Mouse (Mus musculus) cerebellum, adult 11-12 months (tissue): ENCODE results near the gene Slc16a6.
"Not testable (repeated sequence)": the region's sequence is repeated elsewhere in the genome, so short reads cannot be mapped to it uniquely, and the experiment has no call there.

Experiments
- DNase-seq: peaks from one replicate; pipeline ENCODE4 v3.0.0; 2022

Gene Slc16a6

DNA sequence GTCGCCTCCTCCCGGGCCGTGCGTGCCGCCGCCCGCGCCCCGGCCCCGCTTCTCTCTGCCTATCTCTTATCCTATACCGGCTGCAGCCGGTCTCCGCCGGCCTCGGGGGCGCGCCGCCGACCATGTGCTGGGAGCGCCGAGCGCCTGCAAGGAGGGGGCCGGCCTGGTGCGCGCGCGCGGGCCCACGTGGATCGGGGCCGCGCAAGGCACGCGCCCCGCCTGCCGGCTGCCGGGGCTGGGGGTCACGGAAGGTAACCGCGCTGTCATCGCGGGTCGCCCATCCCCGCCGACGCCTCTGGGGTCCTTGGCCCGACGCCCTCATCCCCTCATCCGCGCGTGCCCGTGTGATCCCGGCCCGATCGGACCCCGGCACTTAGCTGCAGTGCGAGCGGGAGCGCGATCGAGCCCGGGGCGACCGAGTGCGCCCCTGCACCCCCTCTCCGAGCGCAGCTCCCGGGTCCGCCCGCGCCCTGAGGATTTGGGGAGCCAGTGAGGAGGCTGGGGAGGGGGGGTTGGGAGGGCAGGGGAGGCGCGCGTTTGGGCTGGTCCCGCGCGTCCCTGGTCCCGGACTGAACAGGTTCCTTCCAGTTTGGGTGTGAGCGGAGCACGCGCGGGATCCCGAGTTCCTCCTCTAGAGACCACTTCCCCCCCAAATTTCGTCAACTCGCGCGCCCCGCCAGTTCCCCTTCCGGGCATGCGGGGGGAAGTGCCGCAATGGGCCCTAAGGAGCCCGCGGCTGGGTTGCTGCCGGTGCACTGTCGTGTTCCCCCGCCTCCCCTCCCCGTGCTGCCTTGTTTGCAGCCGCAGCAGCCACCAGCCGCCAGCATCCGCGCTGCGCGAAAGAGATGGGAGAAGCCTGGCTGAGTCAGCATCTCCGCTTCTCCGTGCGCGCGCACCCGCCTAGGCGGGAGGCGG, at the start of gene Slc16a6, which contains the start of gene Arsg:
Slc16a6 (minus strand) TSS at position 428 of the 915 bp plus-strand sequence.
Arsg (plus strand) TSS at position 204 of the 915 bp plus-strand sequence.
- peak; percentile 89 for DNase-seq

- no peak for DNase-seq
Observed at GRCm38 (mm10) chr11:109520958-109521357, 47.6 kb upstream of the Slc16a6 start.

- no peak for DNase-seq
Observed at GRCm38 (mm10) chr11:109517816-109518215, 44.4 kb upstream of the Slc16a6 start.

- DNase-seq, result no peak
Observed at GRCm38 (mm10) chr11:109517330-109517729, 43.9 kb upstream of the Slc16a6 start.

DNA sequence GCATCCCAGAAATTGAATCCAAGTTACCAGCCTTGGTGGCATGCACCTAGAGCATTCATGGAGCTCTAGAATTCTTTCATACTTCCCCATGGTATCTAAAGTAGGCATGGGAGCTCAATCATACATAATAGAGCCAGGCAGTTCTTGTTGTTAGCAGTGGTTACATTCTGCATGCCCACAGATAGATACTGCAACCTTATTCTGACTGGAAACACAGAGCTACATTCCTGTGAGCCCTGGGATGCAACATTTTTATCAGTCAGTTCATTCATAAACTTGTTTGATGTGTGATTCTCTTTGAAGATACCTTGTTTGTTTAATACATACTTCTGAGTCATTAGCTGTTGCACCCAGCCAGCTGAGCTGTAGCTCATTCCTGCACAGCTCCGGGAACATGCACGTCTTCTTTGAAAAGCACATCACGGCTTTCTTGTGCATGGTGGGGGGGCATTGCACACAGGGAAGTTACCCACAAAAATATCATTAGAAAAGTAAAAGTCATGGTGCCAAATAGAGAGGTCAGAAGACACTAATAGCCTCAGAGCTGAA, 40.7 kb upstream of the Slc16a6 start:
- no peak for DNase-seq

DNA sequence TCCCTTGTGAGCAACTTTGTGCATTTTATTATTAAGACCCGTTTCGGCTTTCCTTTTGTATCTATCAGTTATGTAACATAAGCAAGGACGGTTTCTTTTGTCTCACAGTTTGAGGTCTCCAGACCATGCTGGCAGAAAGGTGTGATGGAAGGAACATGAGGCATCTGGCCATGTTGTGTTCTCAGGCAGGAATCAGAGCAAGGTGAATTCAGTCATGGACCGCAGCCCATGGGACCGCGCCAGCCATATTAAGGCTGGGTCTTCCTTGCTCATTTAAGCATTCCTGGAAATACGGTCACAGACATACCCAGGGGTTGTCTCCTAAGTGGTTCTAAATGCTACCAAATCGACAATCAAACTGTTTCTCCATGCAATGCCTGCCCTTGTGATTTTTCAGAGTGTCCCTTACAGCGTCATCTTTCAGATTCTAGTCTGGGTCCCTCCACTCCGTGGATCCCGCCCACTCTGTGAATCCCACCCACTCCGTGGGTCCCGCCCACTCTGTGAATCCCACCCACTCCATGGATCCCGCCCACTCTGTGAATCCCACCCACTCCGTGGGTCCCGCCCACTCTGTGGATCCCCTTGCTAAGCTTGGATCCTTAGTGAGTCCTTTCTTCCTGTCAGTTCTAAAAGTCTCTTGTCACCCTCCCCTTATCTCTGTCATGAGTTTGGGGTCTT, 39.7 kb upstream of the Slc16a6 start:
- DNase-seq, result peak; percentile 53

DNA sequence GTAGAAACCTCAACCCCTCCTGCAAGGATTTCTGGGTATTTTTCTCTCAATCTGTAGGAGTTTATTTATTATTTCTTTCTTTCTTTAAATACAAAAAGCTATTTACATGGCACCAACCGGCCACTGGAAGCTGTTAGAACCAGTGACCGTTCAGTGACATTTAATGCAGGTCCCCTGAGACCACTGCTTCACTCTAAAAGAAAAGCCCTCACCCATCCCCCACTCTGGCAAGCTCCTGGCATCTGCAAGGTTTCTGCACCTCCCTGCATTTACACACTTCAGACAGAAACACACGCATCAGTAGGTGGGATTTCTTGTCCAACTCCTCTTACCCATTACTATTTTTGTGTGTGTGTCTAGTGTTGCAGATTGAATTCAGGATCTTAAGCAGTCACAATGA, 33.7 kb upstream of the Slc16a6 start:
- DNase-seq, result no peak

GRCm38 (mm10) chr11:109505823-109506222, 32.4 kb upstream of the Slc16a6 start:
- DNase-seq, result no peak

GRCm38 (mm10) chr11:109504977-109505376, 31.6 kb upstream of the Slc16a6 start:
- peak; percentile 99 for DNase-seq

DNA sequence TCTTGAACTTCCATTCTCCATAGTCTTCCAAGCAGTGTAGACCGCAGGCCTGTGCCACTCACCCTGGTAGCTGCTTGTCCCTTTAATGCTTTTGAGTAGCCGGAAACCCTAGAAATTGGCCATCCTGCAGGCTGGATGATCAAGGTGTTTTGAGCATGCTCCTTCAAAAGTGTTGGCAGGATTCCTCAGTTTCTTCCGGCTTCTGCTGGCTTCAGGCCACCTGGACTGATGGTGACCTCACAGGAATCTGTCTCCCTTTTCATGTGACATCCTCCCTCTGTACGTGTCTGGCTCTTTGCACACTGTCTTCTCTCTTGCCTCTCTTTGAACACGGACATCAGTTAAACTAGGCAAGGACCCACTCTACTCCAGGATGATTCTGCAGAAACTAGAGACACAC, 26.8 kb upstream of the Slc16a6 start:
- DNase-seq, result peak; percentile 84

GRCm38 (mm10) chr11:109497990-109498389, 24.6 kb upstream of the Slc16a6 start:
- DNase-seq, result no peak

- no peak for DNase-seq
Observed at GRCm38 (mm10) chr11:109496996-109497714, 23.8 kb upstream of the Slc16a6 start.

DNA sequence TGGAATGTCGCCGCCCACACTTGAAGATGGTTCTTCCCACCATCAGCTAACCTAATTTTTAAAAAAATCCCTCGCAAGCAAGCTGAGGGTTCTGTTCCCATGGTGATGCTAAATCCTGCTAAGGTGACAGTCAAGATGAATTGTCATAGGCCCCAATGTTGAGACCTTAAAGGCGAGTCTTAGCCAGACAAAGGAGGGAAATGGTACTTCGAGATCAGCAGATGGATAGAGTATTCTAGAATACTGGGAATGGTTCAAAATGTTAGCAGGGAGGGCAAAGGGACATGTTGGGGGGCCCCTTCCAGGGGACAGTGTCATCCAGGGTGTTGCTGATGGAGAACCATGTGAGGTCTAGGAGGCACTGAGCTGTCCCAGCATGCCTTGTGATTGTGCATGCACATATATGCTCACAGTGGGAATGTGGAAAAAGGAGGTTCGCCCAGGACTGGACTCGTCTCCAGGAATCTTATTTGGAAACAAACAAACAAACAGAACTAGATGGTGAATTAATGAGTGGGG, 23.1 kb upstream of the Slc16a6 start:
- no peak for DNase-seq

GRCm38 (mm10) chr11:109495771-109496474, 22.5 kb upstream of the Slc16a6 start:
- no peak for DNase-seq

DNA sequence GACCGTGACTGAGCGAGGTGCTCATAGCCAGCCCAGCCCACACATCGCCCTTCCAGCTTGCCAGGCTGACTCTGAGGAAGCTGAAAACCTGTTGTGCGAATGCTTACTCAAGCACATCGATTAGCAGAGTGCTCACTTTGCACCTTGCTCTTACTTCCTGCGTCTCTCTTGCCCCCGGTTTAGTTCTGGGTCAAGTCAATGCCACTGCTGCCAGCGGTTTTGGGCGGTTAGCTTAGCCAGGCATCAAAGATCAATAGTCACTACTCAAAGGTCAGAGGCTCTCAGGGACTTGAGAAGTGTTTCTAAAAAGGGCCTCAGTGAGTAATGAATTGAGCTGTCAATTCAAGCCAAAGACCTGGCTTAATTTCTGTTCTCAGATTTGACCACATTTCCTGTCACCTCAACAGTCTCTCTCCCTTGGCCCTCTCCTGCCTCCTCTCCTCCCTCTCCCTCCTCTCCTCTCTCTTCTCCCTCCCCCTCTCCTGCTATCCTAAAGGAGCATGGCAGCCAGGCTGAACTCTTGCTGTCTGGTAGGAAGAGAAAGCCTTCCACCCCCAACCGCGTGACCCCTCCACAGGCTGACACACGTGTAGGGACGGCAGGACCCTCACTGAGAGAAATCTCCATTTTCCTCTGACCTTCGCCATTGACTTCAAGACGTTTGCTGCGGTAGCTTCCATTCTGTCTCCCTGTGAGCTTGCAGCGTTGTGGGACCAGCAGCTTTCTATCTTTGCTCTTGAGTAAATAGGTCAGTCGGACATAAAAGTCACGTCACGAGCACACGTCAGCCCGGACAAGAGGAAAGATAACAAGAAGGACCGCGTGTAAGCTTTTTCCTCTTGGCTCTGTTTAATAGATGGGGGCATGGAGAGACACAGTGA, 21.7 kb upstream of the Slc16a6 start:
- DNase-seq, result no peak

DNA sequence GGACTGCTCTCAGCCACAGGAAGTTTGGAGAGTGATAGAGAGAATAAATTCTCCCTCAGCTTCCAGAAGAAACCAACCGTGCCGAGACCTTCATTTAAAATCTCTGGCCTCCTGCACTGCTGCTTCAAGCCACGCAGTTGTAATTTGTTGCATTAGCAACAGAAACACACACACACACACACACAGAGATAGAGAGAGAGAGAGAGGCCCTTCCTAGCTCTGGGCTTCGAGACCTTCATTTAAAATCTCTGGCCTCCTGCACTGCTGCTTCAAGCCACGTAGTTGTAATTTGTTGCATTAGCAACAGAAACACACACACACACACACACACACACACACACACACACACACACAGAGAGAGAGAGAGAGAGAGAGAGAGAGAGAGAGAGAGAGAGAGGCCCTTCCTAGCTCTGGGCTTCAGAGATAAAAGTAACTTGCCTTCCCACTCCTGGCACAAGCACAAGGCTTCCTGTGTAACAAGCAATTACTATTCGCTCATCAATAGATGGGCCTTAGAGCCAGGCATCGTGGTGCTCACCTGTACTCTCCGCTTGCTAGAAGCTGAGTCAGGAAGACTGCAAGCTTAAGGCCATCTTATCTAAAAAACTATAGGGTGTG, 19.6 kb upstream of the Slc16a6 start:
- DNase-seq, result not testable (repeated sequence)

GRCm38 (mm10) chr11:109491844-109492243, 18.4 kb upstream of the Slc16a6 start:
- no peak for DNase-seq

DNA sequence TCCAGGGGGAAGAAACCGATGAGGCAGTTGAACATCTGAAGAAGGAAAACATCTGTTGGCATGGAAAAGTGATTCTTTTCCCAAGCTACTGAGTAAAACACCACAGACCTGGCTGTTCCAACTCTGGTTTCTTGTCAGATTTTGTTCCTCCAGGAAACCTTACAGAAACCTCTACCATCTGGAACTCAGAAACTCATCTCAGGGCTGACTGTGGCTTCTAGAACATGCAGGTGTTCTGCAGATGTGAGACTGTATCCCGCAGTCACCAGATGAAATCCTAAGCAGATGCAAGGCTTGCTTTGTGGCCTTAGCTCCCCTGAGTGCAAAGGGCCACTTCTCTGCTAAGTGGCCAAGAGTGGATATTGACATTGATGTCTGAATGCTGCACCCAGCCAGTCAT, 16.4 kb upstream of the Slc16a6 start:
- no peak for DNase-seq

DNA sequence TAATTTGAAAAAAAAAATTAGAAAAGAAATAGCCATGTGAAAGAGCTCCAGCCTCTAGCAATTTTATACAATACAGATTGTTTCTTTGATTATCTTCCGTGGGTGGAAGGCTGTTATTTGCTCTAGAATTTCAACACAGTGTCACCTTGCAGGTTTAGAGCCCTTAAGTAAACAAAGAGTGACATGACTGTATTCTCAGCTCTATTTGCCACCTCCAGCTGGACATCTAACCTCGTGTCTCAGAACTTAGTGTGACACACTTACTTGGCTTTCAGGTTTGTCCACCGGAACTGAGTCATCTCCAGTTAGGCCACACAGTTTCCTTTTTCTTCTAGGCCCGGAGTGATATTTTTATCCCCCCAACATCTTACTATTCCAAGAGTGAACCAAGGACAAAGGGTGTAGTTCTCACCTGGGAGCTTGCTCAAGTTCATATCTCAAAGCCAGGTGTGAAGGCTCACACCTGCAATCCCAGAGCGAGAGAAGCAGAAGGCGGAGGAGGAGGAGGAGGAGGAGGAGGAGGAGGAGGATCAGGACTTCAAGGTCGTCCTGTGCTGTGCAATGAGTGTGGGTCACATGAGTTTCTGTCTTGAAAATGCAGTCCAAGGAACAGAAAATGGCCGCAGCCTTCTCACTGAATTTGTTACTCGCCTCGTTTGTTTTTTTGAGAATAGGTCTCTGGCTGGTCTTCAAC, 14.7 kb upstream of the Slc16a6 start:
- DNase-seq, result no peak

DNA sequence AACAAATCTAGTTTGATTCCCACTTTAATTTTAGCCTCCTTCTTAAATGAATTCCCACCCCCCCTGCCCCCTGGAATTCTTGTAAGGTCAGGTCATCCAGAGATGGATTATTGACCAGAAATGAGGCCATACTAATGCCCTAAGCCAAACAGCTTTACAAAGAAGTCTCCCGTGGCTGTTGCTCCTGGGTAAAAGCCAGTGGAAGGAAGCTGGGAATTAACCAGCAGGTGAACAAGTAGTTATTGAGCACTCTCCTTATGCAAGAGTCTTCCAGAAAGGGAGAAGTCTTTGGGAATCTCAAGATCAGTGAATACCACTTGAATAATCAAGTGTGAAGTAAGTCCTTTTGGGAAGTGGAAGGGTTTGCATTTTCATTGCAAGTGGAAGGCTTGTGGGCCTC, 13.7 kb upstream of the Slc16a6 start:
- no peak for DNase-seq
